Mouse (Mus musculus): Measurements from ENCODE around the gene Tlx1.

Tlx1 gene

DNA sequence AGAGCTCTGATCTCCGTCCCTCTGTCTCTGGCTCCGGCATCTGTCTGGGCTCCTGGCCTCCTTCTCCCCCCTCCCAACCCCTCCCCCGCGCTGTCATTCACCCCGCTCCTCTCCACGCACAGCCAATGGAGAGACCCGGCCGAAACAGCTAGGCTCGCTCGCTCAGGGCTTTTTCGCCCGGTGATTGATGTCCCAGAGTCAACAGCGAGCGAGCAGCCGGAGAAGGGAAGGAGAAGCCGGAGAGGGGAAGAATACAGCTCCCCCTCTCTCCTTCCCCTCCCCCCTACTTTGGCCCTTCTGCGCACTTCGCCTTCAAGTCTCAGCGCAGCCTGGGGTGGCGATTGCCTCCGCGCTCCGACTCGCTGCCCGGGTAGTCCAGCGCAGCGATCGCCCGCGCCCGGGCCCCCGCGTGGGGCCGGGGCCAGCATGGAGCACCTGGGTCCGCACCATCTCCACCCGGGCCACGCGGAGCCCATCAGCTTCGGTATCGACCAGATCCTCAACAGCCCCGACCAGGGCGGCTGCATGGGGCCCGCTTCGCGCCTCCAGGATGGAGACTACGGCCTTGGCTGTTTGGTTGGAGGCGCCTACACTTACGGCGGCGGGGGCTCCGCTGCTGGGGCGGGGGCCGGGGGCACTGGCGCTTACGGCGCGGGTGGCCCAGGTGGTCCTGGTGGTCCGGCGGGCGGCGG, at the start of gene Tlx1:
TSS of gene Tlx1 (plus strand) at position 191 of the 692 bp plus-strand sequence.
- no peak for DNase-seq

DNA sequence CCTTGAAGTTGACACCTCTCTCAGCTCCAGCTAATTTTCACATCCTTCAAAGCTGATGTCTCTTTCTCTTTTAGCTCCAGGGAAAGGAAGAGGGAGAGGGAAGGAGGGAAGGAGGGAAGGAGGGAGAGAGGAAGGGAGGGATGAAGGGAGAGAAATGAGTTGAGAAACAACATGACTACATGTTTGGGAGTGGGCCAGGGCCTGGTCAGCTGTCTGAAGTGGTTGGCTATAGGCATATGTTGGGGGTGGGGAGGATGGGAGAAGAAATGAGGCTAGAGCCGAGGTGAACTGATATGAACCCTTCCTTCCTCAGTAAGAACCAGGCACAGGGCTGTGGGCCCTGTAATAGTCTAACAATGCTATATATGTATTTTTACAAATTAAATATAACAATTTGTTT, 44.9 kb upstream of the Tlx1 start:
- no peak for DNase-seq

DNA sequence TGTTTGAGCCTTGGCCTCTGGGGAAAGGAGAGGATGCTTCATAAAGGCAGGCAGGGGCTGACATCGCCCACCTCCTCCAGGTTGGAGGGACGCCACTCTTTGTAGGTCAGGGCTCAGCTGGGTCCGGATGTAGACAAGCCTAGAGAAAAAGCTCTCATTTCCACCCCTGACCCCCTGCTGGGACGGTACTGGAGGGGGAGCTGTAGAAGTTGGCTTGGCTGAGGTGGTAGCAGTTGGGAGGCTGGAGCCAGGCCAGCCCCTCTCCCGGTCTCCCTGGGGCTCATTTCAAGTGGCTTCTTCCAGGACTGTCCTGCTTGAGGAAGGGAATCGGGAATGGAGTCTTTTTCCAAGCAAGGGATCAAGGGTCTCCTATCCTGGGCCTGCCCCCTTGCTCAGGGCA, 43.8 kb upstream of the Tlx1 start:
- DNase-seq = no peak

DNA sequence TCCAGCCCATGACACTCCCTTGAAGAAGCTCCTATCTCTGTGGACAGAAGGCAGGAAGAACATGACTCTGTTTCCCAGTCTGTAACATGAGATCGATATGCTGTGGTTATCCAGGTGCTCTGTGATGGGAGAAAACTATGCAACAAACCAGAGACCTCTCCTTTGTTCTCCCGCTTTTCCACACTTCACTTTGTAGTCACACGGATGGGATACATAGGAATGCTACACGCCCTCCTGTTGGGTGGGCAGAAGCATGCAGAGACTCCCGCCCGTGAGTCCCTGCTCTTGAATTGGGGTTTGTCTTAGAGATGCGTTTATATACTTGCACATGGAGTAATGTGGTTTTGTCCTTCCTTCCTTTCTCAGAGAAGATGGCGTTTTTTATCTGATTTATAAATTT, 39.8 kb upstream of the Tlx1 start:
- DNase-seq = no peak

DNA sequence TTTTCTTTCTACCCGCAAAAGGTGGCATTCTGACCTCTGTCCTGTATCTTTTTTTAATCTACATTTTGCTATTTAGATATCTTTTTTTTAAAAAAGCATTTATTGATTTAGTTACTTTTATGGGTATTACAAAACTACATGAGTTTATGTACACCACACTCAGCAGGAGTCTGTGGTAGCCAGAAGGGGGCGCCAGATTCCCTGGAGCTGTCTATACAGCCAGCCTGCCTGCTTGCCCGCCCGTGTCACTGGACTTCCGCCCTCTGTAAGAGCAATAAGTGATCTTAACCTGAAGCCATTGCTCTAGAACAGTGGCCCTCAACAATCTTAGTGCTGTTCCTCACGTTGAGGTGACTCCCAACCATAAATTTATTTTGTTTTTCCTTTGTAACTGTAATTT, 38.0 kb upstream of the Tlx1 start:
- no peak for DNase-seq

DNA sequence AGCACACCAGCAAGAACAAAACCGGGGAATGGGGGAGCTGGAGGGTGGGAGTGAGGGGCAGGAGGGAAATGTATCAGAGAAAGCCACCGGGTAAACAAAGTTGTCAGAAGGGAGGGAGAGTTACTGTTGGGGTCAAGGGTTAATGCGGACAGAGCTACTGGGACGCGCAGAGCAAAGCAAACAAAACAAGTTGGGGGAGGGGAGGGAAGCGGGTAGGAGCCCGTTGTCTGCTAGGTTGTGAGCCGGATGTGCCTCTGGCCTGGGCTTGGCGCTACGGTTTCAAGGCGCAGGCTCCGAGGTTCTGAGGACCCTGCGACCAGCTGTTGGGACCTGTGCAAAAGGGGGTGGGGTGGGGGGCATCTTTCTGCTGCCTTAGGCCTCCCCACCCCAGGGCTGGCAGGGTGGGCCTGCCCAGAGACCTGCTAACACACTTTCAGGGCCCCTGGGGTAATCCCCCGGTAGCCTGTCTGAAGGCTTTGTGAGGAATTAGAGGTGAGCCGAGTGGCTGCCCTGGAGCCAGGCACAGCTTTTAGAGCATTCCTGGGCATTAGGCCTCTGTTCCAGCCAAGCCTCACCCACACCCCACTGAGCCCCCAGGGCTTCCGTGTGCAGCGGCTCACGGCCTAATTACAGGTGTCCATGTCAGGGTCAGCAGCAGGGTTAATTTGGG, 36.6 kb upstream of the Tlx1 start:
- DNase-seq = no peak

DNA sequence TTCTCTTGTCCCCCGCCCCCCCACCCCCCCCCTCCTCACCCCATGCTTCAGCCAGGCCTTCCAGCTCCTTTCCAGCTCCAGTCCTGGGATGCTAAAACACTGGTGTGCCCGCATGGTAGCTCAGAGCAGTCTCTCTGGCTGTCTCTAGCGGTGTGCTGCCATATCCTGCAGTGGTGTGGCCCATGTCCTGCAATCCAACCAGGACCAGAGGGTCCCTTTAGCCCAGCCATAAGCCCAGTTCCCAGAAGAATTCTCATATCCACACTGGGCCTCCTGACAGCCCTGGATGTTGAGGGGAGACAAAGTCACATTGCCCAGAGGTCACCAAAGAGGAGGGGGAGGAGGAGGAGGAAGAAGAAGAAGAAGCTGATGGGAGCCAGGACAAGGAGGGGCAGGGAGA, 35.7 kb upstream of the Tlx1 start:
- DNase-seq = no peak

DNA sequence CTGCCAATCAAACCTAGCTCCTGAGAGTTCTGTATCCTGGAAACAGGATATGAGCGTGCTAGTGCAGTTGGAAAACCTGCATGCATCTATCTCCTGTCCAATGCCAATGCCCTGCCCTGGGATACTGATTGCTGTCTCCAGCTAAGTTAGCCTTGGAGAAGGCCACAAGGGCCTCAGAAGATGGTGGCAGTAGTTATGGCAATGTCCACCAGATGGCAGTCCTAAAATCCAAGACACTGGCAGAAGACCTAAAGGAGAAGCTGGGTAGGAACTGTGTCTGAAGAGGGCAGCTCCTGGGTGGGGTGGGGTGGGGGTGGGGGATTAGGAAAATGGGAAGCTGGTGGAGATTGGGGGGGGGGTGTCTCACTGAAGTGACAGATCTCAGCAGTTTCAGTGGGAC, 33.7 kb upstream of the Tlx1 start:
- DNase-seq = no peak

DNA sequence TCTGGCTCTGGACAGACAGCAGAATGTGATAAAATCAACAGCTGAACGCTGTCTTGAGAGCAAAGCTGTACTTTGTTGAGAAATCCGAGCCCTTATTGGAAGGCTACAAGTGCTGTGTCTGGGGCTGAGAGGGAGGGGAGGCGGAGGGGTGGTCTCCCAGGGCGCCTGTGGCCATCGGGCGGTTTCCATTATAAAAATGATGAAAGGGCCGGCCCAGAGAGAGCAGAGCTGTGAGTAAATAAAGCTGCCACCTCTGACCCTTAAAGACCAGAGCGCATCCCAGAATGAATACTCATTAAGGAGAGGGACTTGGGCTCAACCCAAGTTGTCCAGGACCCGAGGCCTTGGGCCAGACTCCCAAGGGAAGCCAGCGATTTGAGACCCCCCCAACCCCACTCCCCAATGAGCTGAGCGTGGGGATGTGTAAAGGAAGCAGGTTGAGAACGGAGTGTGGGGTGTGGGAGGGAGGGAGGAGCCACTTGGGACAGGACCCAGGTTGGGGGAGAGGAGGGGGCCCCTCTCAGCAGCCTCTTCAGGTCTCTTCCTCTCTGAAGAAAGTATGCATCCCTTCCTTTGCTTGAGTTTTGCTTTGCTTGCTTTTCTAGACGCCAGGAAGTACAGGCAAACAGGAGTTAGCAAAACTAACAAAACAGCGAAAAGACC, 18.4 kb upstream of the Tlx1 start:
- no peak for DNase-seq

DNA sequence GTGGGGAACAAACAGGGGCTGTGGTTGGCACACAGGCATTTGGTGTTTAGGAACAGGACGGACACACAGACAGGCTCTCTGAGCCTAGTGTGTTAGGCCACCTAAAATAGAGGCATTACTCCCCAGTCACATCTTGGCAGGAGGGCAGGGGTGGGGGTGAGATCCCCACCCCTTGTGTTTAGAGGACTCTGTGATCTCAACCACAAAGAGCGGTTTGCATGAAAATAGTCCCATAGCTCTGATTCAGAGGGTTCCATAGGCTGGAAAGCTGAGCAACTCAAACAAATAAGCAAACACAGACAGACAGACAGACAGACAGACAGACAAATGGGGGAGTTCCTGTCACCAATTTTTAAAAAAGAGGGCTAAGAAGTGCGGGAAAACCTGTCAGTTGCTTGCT, 7.9 kb upstream of the Tlx1 start:
- no peak for DNase-seq

DNA sequence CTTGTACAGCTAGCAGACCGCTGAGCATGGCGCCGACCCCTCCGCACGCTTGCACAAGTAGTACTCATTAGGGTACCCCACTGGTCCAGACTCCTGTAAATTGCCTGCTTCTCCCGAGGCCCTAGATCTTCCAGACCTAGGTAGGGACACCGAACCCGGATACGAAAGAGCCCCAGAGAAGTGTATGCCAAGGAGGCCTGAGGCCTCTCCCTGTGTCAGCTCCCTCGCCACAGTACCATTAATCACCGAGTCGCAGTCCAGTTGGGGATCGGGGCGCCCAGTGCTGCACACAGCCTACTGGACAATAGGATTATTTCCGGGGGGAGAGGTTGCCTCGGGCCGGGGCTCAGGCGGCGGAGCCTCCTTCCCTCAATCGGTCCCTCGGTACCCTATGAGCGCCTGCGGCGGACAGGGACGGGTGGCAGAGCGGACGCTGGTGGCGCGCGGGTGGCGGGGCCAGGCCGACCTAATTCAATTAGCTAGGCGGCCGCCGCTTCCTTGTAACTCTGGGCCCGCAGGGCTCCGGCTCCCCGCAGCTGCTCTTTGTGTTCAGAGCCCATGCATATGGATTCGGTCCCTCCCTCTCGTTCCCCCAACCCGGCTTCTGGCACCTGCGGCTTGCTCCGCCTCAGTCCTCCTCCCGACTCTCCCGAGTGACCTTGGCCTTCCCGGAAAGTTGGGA, 7.1 kb upstream of the Tlx1 start:
- no peak for DNase-seq

DNA sequence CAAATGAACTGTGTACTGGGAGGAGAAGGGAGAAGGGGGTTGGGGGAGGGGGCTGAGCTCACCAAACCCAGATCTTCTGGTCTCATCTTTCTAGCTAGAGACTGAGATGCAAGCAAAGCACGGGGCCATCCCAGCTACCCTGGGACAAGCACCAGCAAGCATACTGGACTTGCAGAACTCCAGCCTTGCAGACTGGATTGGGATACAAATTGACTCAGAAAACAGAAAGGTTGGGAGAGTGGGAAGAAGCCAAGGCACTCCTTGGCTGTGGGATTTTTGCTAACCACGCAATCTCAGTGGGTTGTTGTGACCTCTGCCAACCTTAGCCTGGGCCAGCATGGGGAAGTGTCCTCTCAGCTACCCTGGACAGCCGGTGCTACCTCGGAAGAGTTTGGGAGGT, 3.4 kb upstream of the Tlx1 start:
- DNase-seq = no peak

DNA sequence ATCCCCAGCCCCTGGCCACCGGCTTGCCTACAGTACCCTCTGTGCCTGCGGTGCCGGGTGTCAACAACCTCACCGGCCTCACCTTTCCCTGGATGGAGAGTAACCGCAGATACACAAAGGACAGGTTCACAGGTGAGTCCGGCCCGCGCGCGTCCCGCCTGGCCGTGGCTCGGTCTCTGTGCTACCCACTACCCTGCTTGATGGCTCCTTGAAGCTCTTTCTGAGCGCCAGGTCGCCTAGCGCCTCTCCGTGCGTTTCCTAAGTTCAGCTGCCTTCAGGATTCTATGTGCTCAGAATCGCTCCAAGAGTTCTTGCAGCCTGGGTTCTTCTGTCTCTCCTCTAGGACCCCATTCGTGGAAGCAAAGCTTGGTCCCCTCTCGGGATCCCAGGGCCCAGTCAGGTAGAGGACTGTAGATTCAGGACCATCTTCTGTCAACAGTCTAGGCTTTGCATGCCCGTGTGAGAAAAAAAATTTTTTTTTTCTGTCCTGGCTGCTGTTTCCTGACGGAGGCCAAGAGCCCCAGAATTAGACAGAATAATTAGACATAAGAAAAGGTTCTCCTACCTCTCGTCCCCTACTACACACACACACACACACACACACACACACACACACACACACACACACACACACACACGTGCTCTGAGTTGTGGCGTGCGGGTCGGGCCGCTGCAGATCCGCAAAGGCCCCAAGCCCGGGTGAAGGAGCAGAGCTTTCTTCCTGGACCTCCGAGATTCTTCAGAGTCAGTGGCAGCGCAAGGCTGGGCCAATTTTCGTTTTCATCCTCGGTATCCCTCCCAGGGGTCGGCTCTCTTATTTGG, 1.1 kb downstream of the Tlx1 start:
- no peak for DNase-seq

DNA sequence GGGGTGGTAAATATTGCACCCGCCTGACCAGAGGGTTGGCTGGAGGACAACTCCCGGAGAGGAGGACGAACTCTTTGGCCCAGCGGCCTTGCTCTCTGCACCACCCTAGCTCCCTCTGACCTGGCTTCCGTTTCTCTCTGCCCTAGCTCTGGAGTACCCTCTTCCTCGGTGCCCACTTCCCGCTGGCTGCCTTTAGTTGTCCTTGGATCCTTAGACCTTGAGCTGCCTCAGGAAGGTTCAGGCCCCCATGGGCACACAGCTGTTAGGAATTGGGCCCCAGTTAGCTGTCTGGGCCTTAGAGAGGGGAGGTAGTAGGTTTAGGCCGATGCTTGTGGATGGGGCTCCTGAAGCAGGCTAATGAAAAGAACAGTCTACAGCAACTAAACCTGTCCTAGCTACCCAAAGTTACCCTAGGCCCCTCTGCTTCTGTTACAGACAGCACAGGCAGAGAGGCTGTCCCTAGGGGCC, 1.7 kb downstream of the Tlx1 start:
- DNase-seq = no peak

DNA sequence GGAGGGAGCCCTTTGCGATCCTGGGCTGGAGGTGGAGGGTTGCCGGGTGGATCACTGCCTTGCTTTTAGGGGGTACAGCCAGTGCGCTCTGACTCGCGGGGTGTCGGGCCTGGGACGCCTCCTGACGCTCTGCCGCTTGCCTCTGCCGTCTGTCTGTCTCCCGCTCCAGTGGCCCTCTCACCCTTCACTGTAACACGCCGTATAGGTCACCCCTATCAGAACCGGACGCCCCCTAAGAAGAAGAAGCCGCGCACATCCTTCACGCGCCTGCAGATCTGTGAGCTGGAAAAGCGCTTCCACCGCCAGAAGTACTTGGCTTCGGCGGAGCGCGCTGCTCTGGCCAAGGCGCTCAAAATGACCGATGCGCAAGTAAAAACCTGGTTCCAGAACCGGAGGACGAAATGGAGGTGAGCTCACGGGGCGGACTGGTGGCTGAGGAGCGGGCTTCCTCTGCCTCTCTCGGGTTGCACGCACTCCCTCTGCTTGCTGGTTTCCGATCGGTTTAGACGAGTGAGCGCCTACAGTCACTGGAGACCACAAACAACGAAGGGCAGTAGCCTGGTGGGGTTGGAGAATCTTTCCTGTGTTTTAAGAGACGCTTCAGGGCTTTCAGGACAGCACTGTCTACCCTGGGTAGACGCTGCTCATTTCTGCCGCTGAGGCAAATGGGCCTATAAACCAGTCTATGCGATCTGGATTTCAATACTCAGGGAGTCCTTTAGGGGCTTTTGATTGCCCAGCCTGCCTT, 3.0 kb downstream of the Tlx1 start:
- DNase-seq = no peak

DNA sequence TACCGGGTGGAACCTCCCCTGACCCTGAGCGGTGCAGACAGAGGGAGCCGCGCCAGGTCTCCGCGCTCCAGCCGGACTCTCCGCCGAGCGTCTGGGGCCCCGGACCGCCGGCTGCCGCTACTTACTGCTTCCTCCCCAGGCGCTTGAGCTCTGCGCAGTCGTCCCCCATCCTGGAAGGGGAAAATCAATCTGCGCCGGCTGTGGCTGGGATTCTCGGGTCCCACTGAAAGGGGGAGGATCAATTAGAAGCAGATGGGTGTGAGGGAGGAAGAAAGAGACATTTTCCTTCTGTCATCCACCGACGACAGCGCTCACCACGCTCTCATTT, 3.5 kb downstream of the Tlx1 start:
- DNase-seq = no peak

DNA sequence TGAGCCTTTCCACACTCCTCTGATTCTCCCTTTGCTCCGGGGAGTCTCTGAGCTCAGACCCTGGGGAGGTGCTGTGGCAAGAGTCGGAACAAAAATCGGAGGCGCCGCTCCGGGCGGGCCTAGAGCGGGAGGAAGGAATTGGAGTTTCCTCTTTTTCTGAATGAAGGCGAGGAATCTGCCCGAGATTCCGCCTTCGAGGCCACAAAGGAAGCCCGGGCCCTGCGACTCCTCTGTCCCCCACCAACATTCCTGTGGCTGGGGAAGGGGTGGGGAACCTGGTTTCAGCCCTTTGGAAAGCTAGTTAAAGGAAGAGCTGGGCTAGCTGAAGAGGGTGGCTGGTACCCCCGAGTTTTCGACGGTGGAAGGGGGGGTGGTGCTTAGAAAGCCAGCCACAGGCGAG, 4.0 kb downstream of the Tlx1 start:
- no peak for DNase-seq

DNA sequence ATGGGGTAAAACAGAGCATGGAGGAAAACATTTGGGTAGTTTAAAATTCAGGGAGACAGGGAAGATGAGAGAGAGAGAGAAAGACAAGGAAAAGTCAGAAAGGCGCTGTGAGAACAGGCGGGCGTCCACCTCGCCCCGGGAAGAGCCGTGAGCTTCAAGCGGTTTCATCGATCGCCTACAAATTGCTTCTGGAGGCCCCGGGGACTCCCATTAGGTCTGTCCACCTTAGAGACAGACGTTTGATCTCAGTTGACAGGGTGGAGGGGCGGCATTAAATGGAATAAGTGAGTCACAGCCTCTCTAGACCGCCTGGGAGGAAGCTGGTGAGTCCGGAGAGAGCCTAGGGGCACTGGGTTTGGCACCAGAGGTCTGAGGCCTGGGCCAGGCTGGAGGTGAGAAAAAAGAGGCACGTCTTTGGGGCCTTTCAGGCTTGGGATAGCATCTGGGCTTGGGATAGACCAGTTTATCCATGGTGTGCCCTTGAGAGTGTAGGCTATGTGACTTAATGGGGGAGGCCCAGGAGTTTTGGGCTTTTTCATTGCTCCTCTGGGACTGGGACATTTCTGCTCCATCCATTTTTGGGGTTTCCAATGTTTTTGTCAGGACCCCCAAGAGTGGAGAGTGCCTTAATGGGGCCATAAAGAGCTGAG, 4.8 kb downstream of the Tlx1 start:
- no peak for DNase-seq

DNA sequence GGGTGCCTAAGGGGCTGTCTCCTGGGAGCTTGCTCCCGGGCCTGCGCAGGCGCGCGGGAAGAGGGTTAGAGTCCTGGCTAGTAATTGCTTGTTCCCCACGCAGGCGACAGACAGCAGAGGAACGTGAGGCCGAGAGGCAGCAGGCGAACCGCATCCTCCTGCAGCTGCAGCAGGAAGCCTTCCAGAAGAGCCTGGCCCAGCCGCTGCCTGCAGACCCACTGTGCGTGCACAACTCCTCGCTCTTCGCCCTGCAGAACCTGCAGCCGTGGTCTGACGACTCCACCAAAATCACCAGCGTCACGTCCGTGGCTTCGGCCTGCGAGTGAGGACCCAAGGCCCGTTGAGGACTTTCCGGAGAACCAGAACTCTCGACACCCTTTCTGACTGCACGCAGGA, 5.3 kb downstream of the Tlx1 start:
- no peak for DNase-seq

DNA sequence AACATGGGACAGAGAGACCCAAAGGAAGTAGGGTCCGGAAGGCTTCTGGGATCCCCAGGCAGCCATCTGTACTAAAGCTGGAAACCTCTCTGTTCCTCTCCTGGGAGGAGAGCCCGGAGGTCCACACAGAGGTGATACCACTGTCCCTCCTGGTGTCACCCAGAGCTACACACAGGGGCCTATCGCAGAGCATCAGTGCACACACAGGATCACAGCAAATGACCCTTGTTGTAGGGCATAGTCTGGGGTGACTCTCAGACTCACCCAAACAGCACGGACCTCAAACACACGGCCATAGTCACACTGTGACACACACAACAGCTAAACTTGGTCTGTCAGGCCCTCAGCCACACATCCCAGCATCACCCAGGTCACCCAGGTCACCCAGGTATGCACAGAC, 5.9 kb downstream of the Tlx1 start:
- no peak for DNase-seq

DNA sequence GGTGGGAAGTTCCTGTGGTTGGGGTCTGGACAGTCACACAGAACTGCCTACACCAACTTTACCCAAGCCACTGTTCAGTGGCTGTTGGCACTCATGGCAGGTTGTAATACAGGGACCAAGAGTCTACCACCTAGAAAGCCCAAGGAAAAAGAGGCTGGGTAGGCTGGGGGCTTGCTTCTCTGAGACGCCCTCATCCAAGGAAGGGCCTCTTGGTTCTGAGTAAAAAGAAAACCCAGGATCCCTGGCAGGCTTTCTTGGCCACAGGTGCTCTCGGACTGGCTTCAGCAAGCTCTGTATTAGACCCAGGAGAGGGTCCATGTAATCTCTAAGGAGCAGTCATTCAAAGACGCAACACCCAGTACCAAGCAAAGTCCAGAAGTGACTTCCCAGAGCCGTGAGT, 7.7 kb downstream of the Tlx1 start:
- DNase-seq = no peak

DNA sequence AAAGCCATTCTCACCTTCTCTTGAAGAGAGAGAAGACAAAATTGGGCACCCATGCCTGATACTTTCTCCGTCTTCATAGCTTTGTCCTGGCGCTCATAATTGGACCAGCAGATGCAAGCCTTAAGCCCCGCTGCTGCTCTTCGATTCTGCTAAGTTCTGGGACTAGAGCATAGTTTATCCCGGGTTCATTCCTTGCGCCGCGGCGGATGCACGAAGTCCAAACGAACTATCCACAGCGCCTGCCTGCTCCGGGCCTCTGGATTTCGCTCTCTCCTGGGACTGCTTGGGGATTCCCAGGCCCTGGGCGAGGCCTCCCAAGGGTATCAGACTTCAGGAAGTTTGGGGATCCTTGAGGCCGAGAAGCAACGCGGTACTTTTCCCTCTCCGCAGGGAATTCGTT, 8.4 kb downstream of the Tlx1 start:
- DNase-seq = no peak
